Mouse (Mus musculus) midbrain, embryonic 11.5 days (tissue): ENCODE results near the gene Fryl. TPM values are rescaled to one million over a fixed set of nuclear protein-coding genes. Genes with fewer than 3 reads are reported as not detected.

Experiments
- ATAC-seq: fragments of 200-750 bp; cut with Nextera tagmentation; 2 replicates; pipeline ENCODE4 v1.8.0; 2017; ENCODE audit warnings: moderate TSS enrichment, moderate library complexity; ENCODE audit not compliant: low FRiP score
- DNase-seq: peaks from one replicate; pipeline ENCODE4 v3.0.0; 2015; ENCODE audit warnings: low spot score; ENCODE audit errors: missing footprints
- H3K27ac ChIP-seq: fragments of 300-500 bp; sonication (generic); 2 replicates; pipeline ENCODE4 v1.5.1; 2014; ENCODE audit warnings: low read depth, low read length
- H3K27me3 ChIP-seq: fragments of 300-500 bp; sonication (generic); 2 replicates; pipeline ENCODE4 v1.6.1; 2014; ENCODE audit warnings: mild to moderate bottlenecking, low read length, moderate library complexity, mixed read lengths; ENCODE audit not compliant: control insufficient read depth, insufficient read depth
- H3K36me3 ChIP-seq: fragments of 300-500 bp; sonication (generic); 2 replicates; pipeline ENCODE4 v1.6.1; 2014; ENCODE audit warnings: mild to moderate bottlenecking, low read length, moderate library complexity, mixed read lengths; ENCODE audit not compliant: control insufficient read depth, insufficient read depth
- H3K4me1 ChIP-seq: fragments of 300-500 bp; sonication (generic); 2 replicates; pipeline ENCODE4 v1.6.1; 2014; ENCODE audit warnings: low read length; ENCODE audit not compliant: control insufficient read depth, insufficient read depth
- H3K4me2 ChIP-seq: fragments of 300-500 bp; sonication (generic); 2 replicates; pipeline ENCODE4 v1.6.1; 2014; ENCODE audit warnings: mild to moderate bottlenecking, moderate library complexity
- H3K4me3 ChIP-seq: fragments of 300-500 bp; sonication (generic); 2 replicates; pipeline ENCODE4 v1.5.1; 2014; ENCODE audit warnings: low read depth, low read length
- H3K9ac ChIP-seq: fragments of 300-500 bp; sonication (generic); 2 replicates; pipeline ENCODE4 v1.6.1; 2014; ENCODE audit warnings: low read length
- H3K9me3 ChIP-seq: fragments of 300-500 bp; sonication (generic); 2 replicates; pipeline ENCODE4 v1.6.1; 2016; ENCODE audit warnings: low read length; ENCODE audit not compliant: control insufficient read depth
- WGBS: fragments of 180-500 bp; shearing (Covaris S2); extraction: QIAGEN DNeasy Blood & Tissue Kit; methylation state at CpG from one replicate; pipeline ENCODE4 v1.1.7; 2014; 5-methylcytosine and 5-hydroxymethylcytosine counted together
- polyA plus RNA-seq: library from polyadenylated mRNA; unstranded; fragments of >200 nt; fragmentation: Nextera tagmentation; extraction: Ambion mirVana; gene quantifications from 2 replicates; pipeline ENCODE4 v1.2.1, GENCODE M21; 2014

Fryl gene
- polyA plus RNA-seq, 1 experiment from 2014 or later = 39.0 TPM

- ATAC-seq (no peak), DNase-seq (peak; percentile 12)
- H3K27ac ChIP-seq = no peak overlapping the region
- no peak overlapping the region for H3K4me2 ChIP-seq
- no peaks in the 10 kb centered on the region for H3K36me3 ChIP-seq
- H3K9ac ChIP-seq = no peak overlapping the region
- H3K9me3 ChIP-seq = no peaks in the 10 kb centered on the region
- H3K4me1 ChIP-seq = no peaks in the 10 kb centered on the region; the same call in 1 of the 2 replicates
- H3K4me3 ChIP-seq = no peak overlapping the region
- H3K27me3 ChIP-seq = no peaks in the 10 kb centered on the region
- 76% methylated on average over 11 of the region's 11 CpGs for WGBS
Observed at GRCm38 (mm10) chr5:73268636-73269213, 12.3 kb upstream of the Fryl start.

DNA sequence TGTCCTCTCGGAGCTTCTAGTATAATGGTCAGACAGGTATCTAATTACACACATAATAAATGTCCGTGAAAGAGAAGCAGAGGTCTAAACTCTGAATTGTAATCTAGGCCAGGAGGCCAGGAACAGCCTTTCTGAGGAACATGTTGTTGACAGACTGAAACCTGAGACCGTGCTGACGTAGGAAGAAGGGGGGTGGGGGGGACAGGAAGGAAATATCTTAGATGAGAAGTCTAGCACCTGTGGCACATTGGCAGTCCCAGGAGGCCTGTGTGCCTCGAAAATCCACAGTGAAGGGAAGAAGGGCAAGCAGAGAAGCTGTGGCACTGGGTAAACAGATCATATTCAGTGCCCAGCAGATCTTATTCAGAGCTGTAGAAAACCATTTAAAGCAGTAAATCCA is 9.0 kb upstream of the Fryl start:
- 78% methylated on average over 5 of the region's 5 CpGs for WGBS

DNA sequence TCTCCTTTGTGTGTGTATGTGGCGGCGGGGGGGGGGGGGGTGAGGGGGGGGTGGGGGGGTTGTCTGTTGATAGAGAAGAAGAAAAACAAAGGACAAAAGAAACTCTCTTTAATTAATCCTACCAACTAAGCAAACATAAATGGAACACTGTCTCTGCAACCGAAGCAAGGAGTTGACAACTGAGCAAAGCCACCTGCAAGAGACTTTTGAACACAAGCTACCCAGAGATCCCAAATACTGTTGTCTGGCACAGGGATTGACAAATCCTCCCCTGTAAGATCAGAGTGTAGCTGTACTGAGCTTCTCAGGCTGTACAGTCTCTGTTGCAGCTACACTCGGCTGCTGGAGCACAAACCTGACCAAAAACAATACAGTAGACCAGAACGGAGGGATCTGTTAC is 7.7 kb upstream of the Fryl start:
- DNase-seq = no peak
- H3K4me1 ChIP-seq = no peaks in the 10 kb centered on the region
- H3K27ac ChIP-seq = no peak overlapping the region
- no peaks in the 10 kb centered on the region for H3K27me3 ChIP-seq
- no peak overlapping the region for H3K9ac ChIP-seq
- 75% methylated on average over 4 of the region's 5 CpGs for WGBS
- no peaks in the 10 kb centered on the region for H3K9me3 ChIP-seq
- no peaks in the 10 kb centered on the region for H3K36me3 ChIP-seq
- H3K4me2 ChIP-seq = no peak overlapping the region
- ATAC-seq = no peak
- no peak overlapping the region for H3K4me3 ChIP-seq

More for the DNA sequence above, 9.0 kb upstream of the Fryl start:
- Histone ChIP-seq H3K27me3 (no peaks in the 10 kb centered on the region), H3K36me3 (no peaks in the 10 kb centered on the region), H3K4me3 (no peak overlapping the region), H3K27ac (no peak overlapping the region), H3K4me2 (no peak overlapping the region), H3K4me1 (no peaks in the 10 kb centered on the region), H3K9me3 (no peaks in the 10 kb centered on the region), H3K9ac (no peak overlapping the region)
- ATAC-seq (no peak), DNase-seq (no peak)

GRCm38 (mm10) chr5:73257723-73258122 is 1.3 kb upstream of the Fryl start:
- Histone ChIP-seq H3K27me3 (0 out of 2 replicates have a peak, but pooled peaks cover 2% of the 10 kb centered on the region), H3K4me2 (no peak overlapping the region), H3K4me3 (no peak overlapping the region), H3K9ac (no peak overlapping the region), H3K27ac (no peak overlapping the region), H3K36me3 (no peaks in the 10 kb centered on the region), H3K4me1 (peaks cover 6% of the 10 kb centered on the region; the same call in 1 of the 2 replicates), H3K9me3 (no peaks in the 10 kb centered on the region)
- 61% methylated on average over 8 of the region's 8 CpGs for WGBS
- no peak for ATAC-seq
- DNase-seq = no peak

DNA sequence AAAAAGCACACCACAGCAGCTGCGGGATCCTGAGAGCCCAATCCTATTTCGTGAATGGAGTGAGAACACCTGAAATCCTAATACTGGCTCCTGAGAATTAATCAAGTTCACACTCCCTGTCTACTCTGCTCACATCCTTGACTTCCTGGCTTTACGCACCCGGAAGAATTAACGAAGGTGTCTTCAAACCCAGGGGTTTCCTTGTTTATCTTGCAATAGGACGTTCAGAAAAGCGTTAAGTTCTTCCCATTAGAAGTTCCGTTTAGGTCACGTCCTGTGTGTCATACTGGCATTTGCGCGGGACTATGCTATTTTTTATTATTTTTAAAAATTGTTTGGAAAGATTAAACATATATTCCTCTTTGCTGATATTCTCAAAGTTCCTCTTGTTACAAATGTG is 677 bp upstream of the Fryl start:
- 0 out of 2 replicates have a peak overlapping the region, but pooled peaks have one; percentile 2 for H3K27ac ChIP-seq

GRCm38 (mm10) chr5:73255321-73256251 is 833 bp downstream of the Fryl start:
- Histone ChIP-seq H3K4me2 (peak overlapping the region; percentile 67), H3K4me3 (peak overlapping the region; percentile 92), H3K27ac (peak overlapping the region; percentile 94), H3K9ac (peak overlapping the region; percentile 93), H3K4me1 (peaks cover 8% of the 10 kb centered on the region), H3K36me3 (no peaks in the 10 kb centered on the region), H3K27me3 (0 out of 2 replicates have a peak, but pooled peaks cover 2% of the 10 kb centered on the region), H3K9me3 (no peaks in the 10 kb centered on the region)
- peak; percentile 96 for DNase-seq
- WGBS = under 1% methylated on average over 124 of the region's 129 CpGs
- ATAC-seq = peak; percentile 56

More for the DNA sequence above, 677 bp upstream of the Fryl start:
- Histone ChIP-seq H3K27me3 (0 out of 2 replicates have a peak, but pooled peaks cover 2% of the 10 kb centered on the region), H3K4me3 (peak overlapping the region; percentile 38), H3K4me1 (peaks cover 6% of the 10 kb centered on the region), H3K4me2 (peak overlapping the region; percentile 57), H3K9ac (peak overlapping the region; percentile 31; the same call in 1 of the 2 replicates), H3K36me3 (no peaks in the 10 kb centered on the region), H3K9me3 (no peaks in the 10 kb centered on the region)
- DNase-seq (no peak), ATAC-seq (no peak)
- WGBS = 3% methylated on average over 11 of the region's 11 CpGs

- whole genome bisulfite sequencing = 58% methylated on average over 5 of the region's 5 CpGs
Observed at GRCm38 (mm10) chr5:73254660-73255059, 1.8 kb downstream of the Fryl start.

GRCm38 (mm10) chr5:73252739-73253138 is 3.7 kb downstream of the Fryl start:
- H3K9me3 ChIP-seq = no peaks in the 10 kb centered on the region
- ATAC-seq (no peak), DNase-seq (no peak)
- no peak overlapping the region for H3K4me2 ChIP-seq
- no peaks in the 10 kb centered on the region for H3K36me3 ChIP-seq
- H3K27ac ChIP-seq = no peak overlapping the region
- H3K9ac ChIP-seq = no peak overlapping the region
- no peak overlapping the region for H3K4me3 ChIP-seq
- 0 out of 2 replicates have a peak, but pooled peaks cover 2% of the 10 kb centered on the region for H3K27me3 ChIP-seq
- peaks cover 8% of the 10 kb centered on the region for H3K4me1 ChIP-seq

More at GRCm38 (mm10) chr5:73254660-73255059, 1.8 kb downstream of the Fryl start:
- Histone ChIP-seq H3K27ac (no peak overlapping the region), H3K27me3 (0 out of 2 replicates have a peak, but pooled peaks cover 2% of the 10 kb centered on the region), H3K4me3 (peak overlapping the region; percentile 92), H3K36me3 (no peaks in the 10 kb centered on the region), H3K4me1 (peaks cover 8% of the 10 kb centered on the region), H3K4me2 (peak overlapping the region; percentile 67), H3K9ac (peak overlapping the region; percentile 93), H3K9me3 (no peaks in the 10 kb centered on the region)
- DNase-seq (no peak), ATAC-seq (no peak)

DNA sequence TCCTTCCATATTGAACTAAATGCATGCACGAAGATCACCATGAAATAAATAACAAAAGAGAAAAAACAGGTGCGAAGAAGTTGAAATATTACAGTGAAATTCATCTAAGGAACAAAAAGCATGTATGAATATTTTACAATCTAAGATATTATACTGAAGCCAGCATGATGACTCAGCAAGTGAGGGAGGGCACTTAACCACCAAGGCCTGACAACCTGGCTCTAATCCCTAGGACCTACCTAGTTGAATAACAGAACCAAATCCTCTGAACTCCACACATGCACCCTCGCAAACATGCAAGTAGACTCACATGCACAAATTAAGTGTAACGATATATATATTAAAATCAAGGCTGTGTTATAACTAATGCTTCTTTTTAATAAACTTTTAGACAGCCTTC is 7.1 kb downstream of the Fryl start:
- H3K9ac ChIP-seq = no peak overlapping the region
- no peaks in the 10 kb centered on the region for H3K36me3 ChIP-seq
- no peak for ATAC-seq
- H3K27ac ChIP-seq = no peak overlapping the region
- no peaks in the 10 kb centered on the region for H3K9me3 ChIP-seq
- no peak overlapping the region for H3K4me3 ChIP-seq
- 93% methylated on average over 4 of the region's 4 CpGs for WGBS
- peaks cover 5% of the 10 kb centered on the region for H3K4me1 ChIP-seq
- no peaks in the 10 kb centered on the region for H3K27me3 ChIP-seq
- no peak overlapping the region for H3K4me2 ChIP-seq
- DNase-seq = no peak
